Mouse (Mus musculus) bone marrow macrophage, adult 2 months (primary cell): ENCODE data around the gene Ewsr1. TPM values are rescaled to one million over a fixed set of nuclear protein-coding genes. Genes with fewer than 3 reads are reported as not detected.
A peak's percentile ranks its signal among the peaks of the same experiment; 100 is the strongest.

Experiments
- H3K27ac ChIP-seq: 2 replicates; pipeline ENCODE4 v1.5.1; 2012; ENCODE audit warnings: low read depth, low read length; ENCODE audit not compliant: insufficient read depth
- H3K4me1 ChIP-seq: 2 replicates; pipeline ENCODE4 v1.6.1; 2012; ENCODE audit warnings: low read length; ENCODE audit not compliant: control insufficient read depth, insufficient read depth
- H3K4me3 ChIP-seq: 2 replicates; pipeline ENCODE4 v1.5.1; 2012; ENCODE audit warnings: mild to moderate bottlenecking, low read length, moderate library complexity; ENCODE audit not compliant: insufficient read depth
- CTCF ChIP-seq: IDR thresholded peaks from 2 replicates; pipeline ENCODE4 v1.5.1; 2012; ENCODE audit warnings: low read depth, mild to moderate bottlenecking, low read length, moderate library complexity
- POLR2A ChIP-seq: IDR thresholded peaks from 2 replicates; pipeline ENCODE4 v1.6.1; 2012; ENCODE audit warnings: mild to moderate bottlenecking, low read depth, low read length, borderline replicate concordance
- polyA plus RNA-seq: library from polyadenylated mRNA; stranded (reverse); fragments of >200 nt; gene quantifications from 2 replicates; pipeline ENCODE4 v1.2.4, GENCODE M21; 2012; ENCODE audit not compliant: missing spikeins, insufficient read depth, insufficient read length

Ewsr1 gene
- polyA plus RNA-seq, 1 experiment = 433 TPM

GRCm38 (mm10) chr11:5068126-5068971, 30.7 kb downstream of the Ewsr1 start:
- TF ChIP-seq POLR2A (no peak), CTCF (no peak)
- no peak overlapping the region for H3K4me3 ChIP-seq
- H3K27ac ChIP-seq = no peak overlapping the region
- H3K4me1 ChIP-seq = peaks cover 7% of the 10 kb centered on the region; the same call in 1 of the 2 replicates

- no peak overlapping the region for H3K4me3 ChIP-seq
- TF ChIP-seq CTCF = no peak
- TF ChIP-seq POLR2A = no peak
- H3K27ac ChIP-seq = no peak overlapping the region
- peaks cover 16% of the 10 kb centered on the region for H3K4me1 ChIP-seq
These were observed 32.0 kb downstream of the Ewsr1 start for GRCm38 (mm10) chr11:5067063-5067462.

- Histone ChIP-seq H3K27ac (peak within 1 kb of the TSS; percentile 61), H3K4me3 (peak within 1 kb of the TSS; percentile 66), H3K4me1 (peaks cover 19% of the 10 kb centered on the region)
- TF ChIP-seq POLR2A (no peak), CTCF (peak; percentile 76)
These were observed 33.8 kb downstream of the Ewsr1 start, which contains the start of gene Gas2l1 for GRCm38 (mm10) chr11:5065056-5065821. Gene Gas2l1 (minus strand): TSS chr11:5065327.

- Histone ChIP-seq H3K4me3 (peak overlapping the region; percentile 66), H3K27ac (no peak overlapping the region), H3K4me1 (peaks cover 19% of the 10 kb centered on the region)
- no peak for TF ChIP-seq CTCF
- TF ChIP-seq POLR2A = no peak
These were observed 34.6 kb downstream of the Ewsr1 start for GRCm38 (mm10) chr11:5064282-5065055.

GRCm38 (mm10) chr11:5063561-5064281, 35.3 kb downstream of the Ewsr1 start:
- H3K27ac ChIP-seq = no peak overlapping the region
- H3K4me3 ChIP-seq = peak overlapping the region; percentile 66; the same call in 1 of the 2 replicates
- H3K4me1 ChIP-seq = peaks cover 19% of the 10 kb centered on the region
- TF ChIP-seq POLR2A (no peak), CTCF (no peak)

- H3K4me3 ChIP-seq = no peak overlapping the region
- no peak for TF ChIP-seq POLR2A
- no peak for TF ChIP-seq CTCF
- H3K4me1 ChIP-seq = peaks cover 22% of the 10 kb centered on the region
- no peak overlapping the region for H3K27ac ChIP-seq
These were observed 36.1 kb downstream of the Ewsr1 start for GRCm38 (mm10) chr11:5062860-5063505.

GRCm38 (mm10) chr11:5062326-5062725, 36.7 kb downstream of the Ewsr1 start:
- H3K4me1 ChIP-seq = peaks cover 22% of the 10 kb centered on the region
- no peak overlapping the region for H3K27ac ChIP-seq
- no peak for TF ChIP-seq POLR2A
- TF ChIP-seq CTCF = no peak
- peak overlapping the region; percentile 45 for H3K4me3 ChIP-seq

GRCm38 (mm10) chr11:5061413-5062139, 37.5 kb downstream of the Ewsr1 start:
- no peak for TF ChIP-seq CTCF
- TF ChIP-seq POLR2A = no peak
- peaks cover 22% of the 10 kb centered on the region for H3K4me1 ChIP-seq
- H3K4me3 ChIP-seq = peak overlapping the region; percentile 45
- H3K27ac ChIP-seq = no peak overlapping the region
